Mouse (Mus musculus) gastrocnemius, adult 2 months (tissue): Measurements from ENCODE around the gene Ube2d3. TPM values are rescaled to one million over a fixed set of nuclear protein-coding genes. Genes with fewer than 3 reads are reported as not detected.
"Not testable (repeated sequence)": the region's sequence is repeated elsewhere in the genome, so short reads cannot be mapped to it uniquely, and the experiment has no call there.

ENCODE experiments used
- DNase-seq: peaks from one replicate; pipeline ENCODE4 v3.0.0; 2022
- H3K27ac ChIP-seq: fragments of 200-600 bp; 2 replicates; pipeline ENCODE4 v1.8.1; 2022; ENCODE audit warnings: mild to moderate bottlenecking
- H3K4me3 ChIP-seq: fragments of 200-600 bp; 2 replicates; pipeline ENCODE4 v1.8.1; 2022; ENCODE audit warnings: mild to moderate bottlenecking, moderate library complexity
- CTCF ChIP-seq: fragments of 200-600 bp; IDR thresholded peaks from 2 replicates; pipeline ENCODE4 v1.8.1; 2022; ENCODE audit warnings: antibody characterized with exemption, mild to moderate bottlenecking, moderate library complexity
- intact Hi-C: fragments of 180-260 bp; cut with DNase I; formaldehyde crosslinking; loops from one replicate; pipeline ENCODE4 v1.15.1; 2025
- total RNA-seq, 2 experiments: library from RNA; stranded (reverse); gene quantifications; 2 replicates each; pipeline ENCODE4 v1.2.3; 2021

The Ube2d3 gene
- total RNA-seq, 2 experiments from 2014 or later, result 327 TPM

DNA sequence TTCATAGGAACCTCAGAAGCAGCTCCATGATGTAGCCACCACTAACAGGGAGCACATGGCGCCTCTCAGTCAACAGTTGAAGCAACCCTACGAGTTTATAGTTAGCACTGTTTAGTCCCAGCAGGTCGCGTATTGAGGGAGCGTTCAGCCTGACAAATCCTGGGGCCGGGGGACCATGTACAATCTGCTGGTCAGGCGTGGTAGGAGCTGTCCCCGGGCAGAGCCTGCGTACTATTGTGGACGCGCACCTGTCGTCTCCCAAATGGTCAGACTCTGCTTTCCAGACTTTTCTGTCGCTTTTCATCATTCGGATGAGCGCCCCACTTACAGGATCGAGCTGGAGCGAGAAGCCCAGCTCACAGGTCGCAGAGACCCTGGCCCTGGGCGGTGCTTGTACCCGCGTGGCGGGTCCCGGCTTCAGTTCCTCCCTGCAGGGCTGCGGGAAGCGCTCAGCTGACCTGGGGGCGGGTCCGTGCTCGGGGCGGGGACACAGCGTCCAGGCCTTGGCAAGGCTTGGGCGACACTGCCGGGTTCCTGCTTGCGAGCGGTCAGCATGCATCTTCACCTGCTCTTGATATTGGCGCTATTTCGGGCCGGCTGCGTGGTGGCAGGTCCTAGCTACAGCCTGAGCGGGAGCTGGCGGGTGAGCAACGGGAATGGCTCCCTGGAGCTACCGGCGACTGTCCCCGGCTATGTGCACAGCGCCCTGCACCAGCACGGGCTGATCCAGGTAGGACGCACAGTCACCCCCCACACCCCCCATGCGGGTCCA lies 47.4 kb downstream of the Ube2d3 start, which contains the start of gene Manba:
Gene Manba, plus strand, starts transcription at position 484 of the 772 bp plus-strand sequence.
- peak; percentile 92 for DNase-seq

DNA sequence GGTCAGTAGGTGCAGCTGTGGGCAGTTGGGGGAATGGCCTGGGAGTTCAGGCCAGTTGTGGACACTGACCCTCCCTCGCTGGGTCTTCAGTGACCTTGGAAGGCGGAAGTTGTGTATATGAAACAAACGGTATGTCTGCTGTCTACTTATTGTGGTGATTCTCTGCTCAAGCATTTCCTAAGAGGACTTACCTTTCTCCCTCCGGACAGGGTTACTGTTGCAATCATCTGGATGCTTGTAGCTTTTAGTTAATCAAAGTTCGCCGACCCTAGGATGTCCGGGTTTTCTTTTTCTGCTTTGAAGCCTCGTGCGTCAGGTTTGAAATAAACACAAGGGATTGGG lies 47.9 kb downstream of the Ube2d3 start:
- no peak for TF ChIP-seq CTCF
- intact Hi-C loops, result no loop called here
- no peak for DNase-seq
- H3K27ac ChIP-seq, result peak overlapping the region; percentile 90
- peak overlapping the region; percentile 90 for H3K4me3 ChIP-seq

More for the DNA sequence above, 47.4 kb downstream of the Ube2d3 start, which contains the start of gene Manba:
- peak within 1 kb of the TSS; percentile 90 for H3K27ac ChIP-seq
- peak within 1 kb of the TSS; percentile 90 for H3K4me3 ChIP-seq
- intact Hi-C loops, result no loop called here
- TF ChIP-seq CTCF, result no peak

DNA sequence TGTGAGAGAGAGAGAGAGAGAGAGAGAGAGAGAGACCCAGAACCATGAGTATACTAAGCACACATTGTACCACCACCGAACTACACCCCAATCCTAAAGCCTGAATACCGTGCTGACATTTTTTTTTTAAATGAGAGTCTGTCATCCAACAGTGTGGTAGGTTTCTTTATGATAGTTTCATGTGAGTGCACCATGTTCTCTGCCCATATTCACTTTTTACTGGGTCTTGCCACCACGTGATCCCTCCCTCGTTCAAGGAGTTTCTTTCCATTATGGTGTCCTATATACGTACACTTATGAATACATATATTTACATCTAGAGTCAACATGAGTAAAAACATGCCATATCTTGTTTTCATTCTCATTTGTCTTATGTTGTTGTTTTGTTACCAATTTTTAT lies 48.4 kb downstream of the Ube2d3 start:
- intact Hi-C loops, result no loop called here
- DNase-seq, result no peak
- H3K27ac ChIP-seq, result no peak overlapping the region
- peak overlapping the region; percentile 90; the same call in 1 of the 2 replicates for H3K4me3 ChIP-seq
- no peak for TF ChIP-seq CTCF

DNA sequence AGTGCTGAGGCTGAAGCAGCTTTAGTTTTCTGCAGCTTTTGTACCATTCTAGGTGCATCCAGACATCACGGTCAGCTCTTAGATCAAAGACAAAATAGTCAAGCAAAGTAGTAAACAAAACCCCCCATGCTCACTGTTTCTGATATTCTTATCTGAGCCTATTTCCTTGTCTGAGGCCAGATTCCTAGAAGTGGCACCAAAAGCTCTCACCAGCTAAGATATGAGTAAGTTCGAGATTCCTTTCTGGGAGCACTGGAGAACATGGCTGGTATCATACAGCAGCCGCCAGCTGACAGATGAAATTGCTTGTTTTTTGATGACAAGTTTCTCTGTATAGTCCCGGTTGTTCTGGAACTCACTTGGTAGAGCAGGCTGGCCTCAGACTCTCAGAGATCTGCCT lies 49.9 kb downstream of the Ube2d3 start:
- DNase-seq, result no peak
- no peak overlapping the region for H3K4me3 ChIP-seq
- no peak for TF ChIP-seq CTCF
- H3K27ac ChIP-seq, result no peak overlapping the region
- intact Hi-C loops, result no loop called here

DNA sequence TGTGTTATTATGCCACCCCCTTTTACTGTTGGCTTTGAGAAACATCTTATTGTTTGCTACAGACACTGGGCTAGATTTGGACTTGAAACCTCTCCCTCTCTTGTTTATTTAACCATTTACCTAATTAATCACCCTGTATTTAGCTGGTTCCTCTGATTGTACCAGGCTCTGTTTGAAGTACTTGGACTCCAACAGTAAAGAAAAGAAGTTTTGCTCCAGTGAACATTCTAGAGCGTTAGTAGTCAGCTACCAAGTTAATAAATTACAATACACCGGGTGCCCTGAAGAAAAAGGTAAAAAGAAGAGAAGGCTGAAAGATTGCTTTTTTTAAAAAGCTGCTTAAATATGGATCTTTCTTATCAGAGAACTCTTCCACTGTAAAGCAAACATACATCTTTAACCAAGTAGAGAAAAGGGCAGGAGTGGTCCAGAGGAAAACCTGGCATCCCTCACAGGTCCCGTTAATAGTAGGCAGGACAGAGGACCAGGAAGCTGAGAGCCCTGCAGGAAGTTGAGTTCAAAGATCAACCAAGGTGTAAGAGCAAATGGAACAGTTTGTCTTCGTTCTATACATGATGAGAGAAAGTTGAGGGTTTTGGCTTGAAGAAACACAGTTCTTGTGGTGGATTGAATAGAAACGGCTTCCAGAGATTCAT lies 52.0 kb downstream of the Ube2d3 start:
- Histone ChIP-seq H3K4me3 (no peak overlapping the region), H3K27ac (no peak overlapping the region)
- intact Hi-C loops, result no loop called here
- no peak for DNase-seq
- TF ChIP-seq CTCF, result no peak

DNA sequence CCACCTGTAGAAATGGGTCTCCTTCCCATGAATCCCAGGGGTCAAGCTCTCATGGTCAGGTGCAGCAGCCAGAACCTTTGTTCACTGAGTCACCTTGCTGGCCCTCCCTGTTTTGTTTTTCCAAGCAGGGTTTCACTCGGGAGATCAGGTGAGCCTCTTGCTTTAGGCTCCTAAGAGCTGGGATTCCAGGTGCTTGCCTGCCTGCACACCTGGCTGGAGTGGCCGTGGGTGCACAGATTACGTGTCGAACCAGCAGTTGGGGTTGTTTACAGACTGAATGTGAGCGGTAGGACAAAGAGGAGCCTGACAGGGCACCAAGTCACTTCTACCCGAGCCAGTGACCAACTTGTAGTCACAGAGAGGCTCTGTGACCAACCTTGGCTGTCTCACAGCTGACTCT lies 53.2 kb downstream of the Ube2d3 start:
- Histone ChIP-seq H3K27ac (no peak overlapping the region), H3K4me3 (no peak overlapping the region)
- intact Hi-C loops, result no loop called here
- TF ChIP-seq CTCF, result no peak
- DNase-seq, result no peak

DNA sequence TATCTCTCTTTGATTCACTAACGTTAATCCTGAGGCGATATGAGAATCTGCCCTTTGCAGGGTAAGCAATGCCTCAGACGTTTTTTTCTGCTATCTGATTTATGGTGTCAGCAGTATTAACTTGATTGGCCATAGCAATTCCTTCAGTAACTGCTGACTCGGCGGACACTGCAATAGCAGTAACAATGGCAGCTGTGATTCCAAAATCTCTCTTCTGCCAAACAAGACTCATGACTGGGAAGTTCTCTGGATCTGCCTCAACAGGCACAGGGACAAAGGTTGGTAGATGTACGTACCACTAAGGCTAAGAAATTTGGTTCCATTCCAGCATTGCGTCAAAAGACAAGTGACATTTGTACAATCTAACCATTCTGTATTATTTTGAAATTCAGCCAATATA lies 55.4 kb downstream of the Ube2d3 start:
- H3K4me3 ChIP-seq, intact Hi-C loops, H3K27ac ChIP-seq, DNase-seq: not testable (repeated sequence)

DNA sequence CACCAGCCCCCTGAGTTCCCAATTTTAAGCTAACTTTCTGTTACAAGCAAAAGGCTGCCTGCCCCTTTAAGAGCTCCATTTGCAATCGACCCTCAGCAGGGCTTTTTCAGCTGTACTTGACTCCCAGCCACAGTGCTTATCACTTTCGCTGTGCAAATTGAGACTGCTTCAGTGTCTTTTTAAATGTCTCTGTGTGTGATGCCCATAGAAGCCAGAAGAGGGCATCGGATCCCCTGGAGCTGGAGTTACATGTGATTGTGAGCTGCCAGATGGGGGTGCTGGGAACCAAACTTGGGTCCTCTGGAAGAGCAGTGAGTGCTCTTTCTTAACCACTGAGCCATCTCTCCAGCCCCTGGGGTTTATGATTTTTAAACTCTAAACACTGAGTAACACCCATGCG lies 60.0 kb downstream of the Ube2d3 start:
- H3K27ac ChIP-seq, H3K4me3 ChIP-seq, intact Hi-C loops, DNase-seq: not testable (repeated sequence)

DNA sequence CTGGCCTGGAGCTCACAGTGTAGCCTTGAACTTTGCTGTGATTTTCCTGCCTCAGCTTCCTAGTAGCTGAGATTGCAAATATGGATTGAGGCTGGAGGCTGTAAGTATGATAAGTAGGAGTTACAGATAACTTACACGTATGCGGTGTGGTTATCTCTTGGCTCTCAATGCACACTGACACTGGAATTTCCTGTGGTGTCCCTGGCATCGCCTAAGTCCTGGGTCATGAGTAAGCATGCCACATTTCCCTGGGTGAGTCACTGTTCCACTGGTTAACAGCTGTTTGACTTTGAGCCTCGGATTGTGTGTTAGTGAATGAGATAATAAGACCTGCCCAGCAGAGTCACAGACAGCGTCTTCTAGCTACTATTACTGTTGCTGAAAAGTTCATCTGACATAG lies 60.9 kb downstream of the Ube2d3 start:
- Histone ChIP-seq H3K4me3 (no peak overlapping the region), H3K27ac (peak overlapping the region; percentile 31; the same call in 1 of the 2 replicates)
- DNase-seq, result no peak
- no peak for TF ChIP-seq CTCF
- intact Hi-C loops, result no loop called here

DNA sequence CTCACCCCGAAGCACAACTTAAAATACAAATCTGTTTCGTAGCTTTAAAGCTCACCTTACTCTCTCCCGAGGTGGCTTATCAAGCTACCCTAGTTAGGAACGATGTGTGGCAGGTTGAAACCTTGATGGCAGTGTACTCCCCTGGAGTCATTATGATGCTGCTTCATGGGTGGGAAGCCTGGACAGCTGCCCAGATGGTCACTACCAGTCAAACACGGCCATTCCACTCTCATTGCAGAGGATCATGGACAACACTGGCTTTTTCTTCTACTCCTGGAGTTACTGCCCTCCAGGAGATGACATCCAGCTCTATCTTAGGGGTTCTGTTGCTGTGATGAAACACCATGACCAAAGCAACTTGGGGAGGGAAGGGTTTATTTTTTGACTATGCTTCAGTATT lies 65.2 kb downstream of the Ube2d3 start:
- H3K27ac ChIP-seq, result peak overlapping the region; percentile 94

DNA sequence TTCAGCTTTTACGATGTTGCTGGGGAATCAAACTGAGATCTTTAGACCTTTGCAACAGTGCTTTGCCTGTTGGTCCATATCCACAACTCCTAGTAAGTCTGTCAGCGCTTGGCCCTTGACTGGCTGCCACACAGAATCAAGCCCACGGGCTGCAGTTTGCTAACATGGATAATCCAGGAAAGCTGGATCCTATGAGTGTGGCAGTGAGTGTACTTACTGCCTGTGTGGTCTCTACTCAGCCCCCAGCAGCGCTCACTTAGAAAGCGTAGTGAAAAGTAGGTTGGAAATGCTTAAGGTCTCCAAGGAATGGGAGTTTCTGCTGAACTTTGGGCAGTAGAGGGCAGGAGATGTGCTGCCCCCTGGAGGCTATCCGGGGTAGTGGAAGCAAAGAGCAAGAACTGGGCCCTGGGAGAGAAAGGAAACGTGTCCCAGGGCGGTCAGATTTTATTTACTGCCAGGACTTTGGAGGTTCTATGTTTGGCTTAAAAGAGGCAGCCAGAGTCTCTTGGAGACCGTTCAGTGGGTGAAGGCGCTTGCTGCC lies 67.5 kb downstream of the Ube2d3 start:
- intact Hi-C loops, result loop anchor here (5.0 to 10.0 kb wide), 2 partner anchors 83 to 221 kb away; partner anchors contain the start of genes Bdh2 and Cisd2
- TF ChIP-seq CTCF, result peak; percentile 90
- DNase-seq, result peak; percentile 78
- H3K27ac ChIP-seq, result peak overlapping the region; percentile 56
- H3K4me3 ChIP-seq, result no peak overlapping the region

More for the DNA sequence above, 65.2 kb downstream of the Ube2d3 start:
- TF ChIP-seq CTCF, result no peak
- peak overlapping the region; percentile 60 for H3K4me3 ChIP-seq
- DNase-seq, result peak; percentile 51
- intact Hi-C loops, result loop anchor here (5.0 to 10.0 kb wide), 2 partner anchors 66 to 218 kb away; partner anchors contain the start of genes Bdh2 and Ube2d3

DNA sequence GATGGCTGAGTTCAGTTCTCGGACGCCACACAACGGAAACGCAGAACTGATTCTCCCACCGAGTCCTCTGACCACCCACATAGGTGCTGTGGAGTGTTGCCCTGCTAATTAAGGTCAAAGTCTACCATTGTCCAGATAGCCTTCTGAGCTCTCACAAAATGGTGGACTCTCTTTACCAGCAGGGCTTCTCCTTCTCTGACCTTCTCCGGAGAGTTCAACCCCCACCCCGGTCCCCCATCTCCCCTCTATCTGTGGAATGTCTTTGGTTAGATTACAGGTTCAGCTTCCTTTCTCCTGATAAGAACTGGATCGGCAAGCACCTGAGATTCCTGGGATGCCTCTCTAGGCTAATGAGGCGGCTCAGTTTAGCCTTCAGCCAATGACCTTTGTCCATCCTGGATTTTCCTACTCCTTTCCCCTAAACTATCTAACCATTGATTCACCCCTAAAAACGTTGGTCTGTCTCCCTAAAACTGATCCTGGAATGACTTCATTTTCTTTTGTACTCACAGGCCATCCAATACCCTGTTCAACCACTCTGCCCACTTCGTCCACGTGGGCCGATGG lies 68.0 kb downstream of the Ube2d3 start:
- intact Hi-C loops, result loop anchor here (5.0 to 10.0 kb wide), 2 partner anchors 84 to 221 kb away; partner anchors contain the start of genes Bdh2 and Cisd2
- no peak for DNase-seq
- H3K27ac ChIP-seq, result peak overlapping the region; percentile 56; the same call in 1 of the 2 replicates
- no peak for TF ChIP-seq CTCF
- no peak overlapping the region for H3K4me3 ChIP-seq

DNA sequence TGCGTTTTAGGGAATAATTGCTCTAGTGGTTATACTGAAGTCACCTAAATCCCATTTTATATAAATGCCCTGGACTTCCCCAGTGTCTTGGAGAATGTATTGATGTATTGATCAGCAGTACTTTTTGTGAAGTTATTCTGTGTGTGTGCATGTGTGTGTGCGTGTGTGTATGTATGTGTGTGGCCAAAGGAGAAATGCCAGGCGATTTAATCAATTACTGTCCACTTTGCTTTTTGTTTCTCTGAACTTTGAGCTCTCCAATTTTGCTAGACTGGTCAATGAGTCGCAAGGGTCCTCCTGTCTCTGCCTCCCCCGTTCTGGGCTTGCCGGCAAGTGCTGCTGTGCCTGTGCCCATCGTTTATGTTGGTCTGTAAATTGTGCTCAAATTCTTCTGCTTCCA lies 69.6 kb downstream of the Ube2d3 start:
- no peak for TF ChIP-seq CTCF
- intact Hi-C loops, result loop anchor here (5.0 to 10.0 kb wide), 2 partner anchors 85 to 223 kb away; partner anchors contain the start of genes Bdh2 and Cisd2
- Histone ChIP-seq H3K27ac (no peak overlapping the region), H3K4me3 (no peak overlapping the region)
- DNase-seq, result no peak
